Mouse (Mus musculus): ENCODE measurements around the gene Prc1. TPM values are rescaled to one million over a fixed set of nuclear protein-coding genes. Genes with fewer than 3 reads are reported as not detected.

The Prc1 gene
- total and polyA plus RNA-seq, 3 experiments = 52.5 to 83.0 (median 75.6) TPM

DNA sequence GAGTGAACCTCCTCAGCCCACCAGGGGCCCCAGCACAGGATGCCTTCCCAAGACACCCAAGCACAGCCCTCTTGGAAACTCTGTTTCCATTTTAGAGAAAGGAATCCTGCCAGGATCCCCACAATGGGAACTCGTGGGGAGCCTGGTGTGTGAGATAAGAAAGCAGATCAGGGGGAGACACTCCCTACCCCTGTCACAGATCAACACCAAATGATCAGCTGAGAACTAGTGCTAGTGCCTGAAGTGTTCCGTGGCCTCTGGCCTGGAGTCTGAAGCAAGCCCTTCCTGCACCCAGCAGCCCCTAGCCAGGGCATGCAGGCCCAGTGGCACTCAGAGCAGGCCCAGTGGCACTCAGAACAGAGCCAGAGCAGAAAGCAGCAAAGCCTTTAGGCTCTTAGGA is 56.6 kb downstream of the Prc1 start (continued):
- TF ChIP-seq BHLHE40 (IDR thresholded peaks at IDR 0.05; ENCODE audit: low read depth, low read length) (no peak), POLR2A (IDR thresholded peaks at IDR 0.05; ENCODE audit: low read depth, low read length) (no peak)

DNA sequence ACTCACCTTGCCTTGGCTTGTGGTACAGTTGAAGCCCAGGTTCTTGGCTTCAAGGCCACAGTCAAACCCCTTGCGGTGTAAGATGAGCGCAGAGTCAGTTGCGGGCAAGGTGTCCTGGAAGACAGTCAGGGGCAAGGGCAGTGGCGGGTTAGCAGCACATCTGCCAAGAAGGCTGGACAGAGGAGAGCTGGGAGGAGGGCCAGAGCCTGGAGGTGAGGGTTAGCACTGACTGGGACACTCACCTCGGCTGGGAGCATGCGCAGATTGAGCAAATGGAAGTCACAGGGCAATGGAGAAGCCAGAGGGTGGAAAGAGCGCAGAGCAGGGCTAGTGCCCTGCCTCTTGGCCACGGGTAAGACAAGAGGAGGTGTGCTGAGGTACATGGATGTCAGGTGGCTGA is 58.7 kb downstream of the Prc1 start:
- Histone ChIP-seq H3K79me2 (replicated peaks; ENCODE audit: control insufficient read depth, extremely low read depth, insufficient read depth, poor library complexity, severe bottlenecking) (no peaks in the 10 kb centered on the region), H3K4me3 (replicated peaks in 1 of 3; ENCODE audit: low read depth in 2 of 3, low read length in 2 of 3, poor library complexity in 1 of 3) (no peak overlapping the region), H3K36me3 (replicated peaks in 1 of 2; ENCODE audit: control insufficient read depth in 1 of 2, insufficient read depth in 1 of 2, low read length in 1 of 2) (peaks cover 63 to 85% of the 10 kb centered on the region in 2 experiments), H3K27me3 (replicated peaks) (no peaks in the 10 kb centered on the region), H3K9ac (ENCODE audit: insufficient read depth, low read depth) (no peak overlapping the region), H3K4me2 (ENCODE audit: insufficient read depth, low read depth, poor library complexity, severe bottlenecking) (no peak overlapping the region), H3K9me3 (replicated peaks; ENCODE audit: low read length) (no peaks in the 10 kb centered on the region), H3K4me1 (ENCODE audit: control insufficient read depth in 1 of 2, insufficient read depth in 2 of 2) (no peaks in the 10 kb centered on the region), H3K27ac (ENCODE audit: insufficient read depth, low read depth) (no peak overlapping the region)
- TF ChIP-seq PAX5 (IDR thresholded peaks at IDR 0.05; ENCODE audit: low read length) = no peak
- TF ChIP-seq POLR2AphosphoS2 (IDR thresholded peaks at IDR 0.05; ENCODE audit: low read depth, low read length) = no peak
- no peak for TF ChIP-seq MAZ (IDR thresholded peaks at IDR 0.05; ENCODE audit: low read depth, low read length)
- TF ChIP-seq NRF1 (IDR thresholded peaks at IDR 0.05; ENCODE audit: low read depth, low read length) = no peak
- TF ChIP-seq POLR2A (IDR thresholded peaks at IDR 0.05; ENCODE audit: low read depth, low read length) = no peak
- in situ Hi-C loops (cut with MboI; ENCODE audit: low pct_ligation_motif_present, low pct_unique_long_range_greater_than_20kb, low sequenced_read_pairs) = no loop called here
- no peak for DNase-seq (ENCODE audit: extremely low read depth)
- dilution Hi-C loops (cut with MboI; ENCODE audit: extremely low pct_ligation_motif_present, extremely low pct_unique_long_range_greater_than_20kb, low sequenced_read_pairs) = no loop called here

DNA sequence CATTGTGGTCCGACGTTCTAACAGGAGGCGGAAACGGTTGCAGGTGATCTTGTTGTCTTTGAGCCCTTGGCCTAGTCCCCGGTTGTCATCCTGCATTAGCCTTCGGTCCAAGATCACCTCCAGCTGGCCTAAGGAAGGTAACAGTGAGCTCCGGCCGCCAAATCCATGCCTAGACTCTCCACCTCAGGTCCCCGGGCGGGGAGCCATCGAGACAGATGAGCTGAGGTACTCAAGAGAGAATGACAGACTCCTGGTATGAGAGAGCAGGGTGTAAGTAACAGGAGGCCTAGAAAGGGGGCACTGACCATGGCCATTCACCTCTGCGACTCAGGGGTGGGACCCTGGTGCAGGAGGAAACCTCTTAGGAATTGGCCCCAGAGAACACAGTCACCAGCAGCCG is 62.1 kb downstream of the Prc1 start:
- TF ChIP-seq USF2 (conservative IDR thresholded peaks at IDR 0.05; ENCODE audit: low read depth, low read length) (no peak), TBP (conservative IDR thresholded peaks at IDR 0.05; ENCODE audit: low read depth, low read length) (no peak), SMC3 (IDR thresholded peaks at IDR 0.05; ENCODE audit: low read depth, low read length) (no peak), RCOR1 (conservative IDR thresholded peaks at IDR 0.05; ENCODE audit: low read depth, low read length) (no peak), CHD2 (IDR thresholded peaks at IDR 0.05; ENCODE audit: low read length) (no peak), EP300 (IDR thresholded peaks at IDR 0.05; ENCODE audit: low read length) (no peak), USF1 (IDR thresholded peaks at IDR 0.05; ENCODE audit: low read depth, low read length) (no peak), MEF2A (IDR thresholded peaks at IDR 0.05; ENCODE audit: borderline replicate concordance, low read depth, low read length) (no peak)
- H3K4me2 ChIP-seq (ENCODE audit: insufficient read depth, low read depth, poor library complexity, severe bottlenecking) = no peak overlapping the region
- no peaks in the 10 kb centered on the region for H3K79me2 ChIP-seq (replicated peaks; ENCODE audit: control insufficient read depth, extremely low read depth, insufficient read depth, poor library complexity, severe bottlenecking)
- H3K9me3 ChIP-seq (replicated peaks; ENCODE audit: low read length) = no peaks in the 10 kb centered on the region
- no peaks in the 10 kb centered on the region for H3K27me3 ChIP-seq (replicated peaks)
- peaks cover 0 to 5% of the 10 kb centered on the region in 2 experiments; a peak in 2 of 4 replicates for H3K4me1 ChIP-seq (ENCODE audit: control insufficient read depth in 1 of 2, insufficient read depth in 2 of 2)
- DNase-seq (ENCODE audit: extremely low read depth) = no peak
- no peak overlapping the region for H3K27ac ChIP-seq (ENCODE audit: insufficient read depth, low read depth)
- H3K4me3 ChIP-seq (replicated peaks in 1 of 3; ENCODE audit: low read depth in 2 of 3, low read length in 2 of 3, poor library complexity in 1 of 3) = no peak overlapping the region
- peaks cover 74 to 92% of the 10 kb centered on the region in 2 experiments for H3K36me3 ChIP-seq (replicated peaks in 1 of 2; ENCODE audit: control insufficient read depth in 1 of 2, insufficient read depth in 1 of 2, low read length in 1 of 2)
- in situ Hi-C loops (cut with MboI; ENCODE audit: low pct_ligation_motif_present, low pct_unique_long_range_greater_than_20kb, low sequenced_read_pairs) = no loop called here
- H3K9ac ChIP-seq (ENCODE audit: insufficient read depth, low read depth) = no peak overlapping the region
- dilution Hi-C loops (cut with MboI; ENCODE audit: extremely low pct_ligation_motif_present, extremely low pct_unique_long_range_greater_than_20kb, low sequenced_read_pairs) = no loop called here

Measured in CH12.LX (cell line).